Mouse (Mus musculus) adrenal gland, postnatal 4 days (tissue): Measurements from ENCODE around the gene Snap29. TPM values are rescaled to one million over a fixed set of nuclear protein-coding genes. Genes with fewer than 3 reads are reported as not detected.

ENCODE experiments used
- DNase-seq, 2 experiments: peaks; one replicate each; pipeline ENCODE4 v3.0.0; 2021 to 2022; ENCODE audit warnings: low spot score in 2 of 2, mixed read lengths in 2 of 2
- total RNA-seq, 2 experiments: library from RNA; stranded (reverse); gene quantifications; 2 replicates each; pipeline ENCODE4 v1.2.3; 2021

The Snap29 gene
- total RNA-seq, 2 experiments from 2014 or later = 22.9 TPM

DNA sequence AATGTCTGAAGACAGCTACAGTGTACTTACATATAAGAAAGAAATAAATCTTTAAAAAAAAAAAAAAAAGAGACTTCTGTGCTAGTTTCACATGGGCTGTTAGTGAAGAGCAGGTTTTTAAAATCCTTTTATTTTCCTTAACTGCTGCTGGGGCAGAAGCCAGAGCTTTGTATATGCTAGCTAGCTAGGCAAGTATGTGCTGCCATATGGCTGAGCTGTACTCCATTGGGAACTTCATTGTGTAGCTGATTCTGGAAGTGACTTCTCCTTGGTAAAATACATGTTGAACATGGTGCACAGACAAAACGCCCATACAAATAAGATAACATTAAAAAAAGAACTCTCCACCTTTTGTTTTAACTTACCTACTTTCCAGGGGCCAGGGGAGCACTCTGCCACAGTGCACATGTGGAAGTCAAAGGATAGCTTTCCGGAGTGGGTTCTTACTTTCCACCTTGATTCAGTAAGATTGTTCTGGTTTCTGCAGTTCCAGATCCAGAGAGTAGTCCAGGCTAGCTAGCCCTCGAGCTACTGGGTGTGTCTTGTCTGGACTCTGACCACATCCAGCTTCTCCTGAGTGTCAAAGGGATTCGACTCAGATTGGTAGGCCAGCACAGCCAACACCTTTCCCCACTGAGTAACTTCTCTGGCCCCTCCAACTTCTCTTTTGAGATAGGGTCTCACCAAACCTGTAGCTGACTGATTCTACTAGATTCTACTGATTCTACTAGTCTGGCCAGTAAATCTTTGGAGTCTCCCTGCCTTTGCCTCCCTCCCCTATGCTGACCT is 61.3 kb downstream of the Snap29 start:
- no peak for DNase-seq

GRCm38 (mm10) chr16:17472498-17472897 is 66.7 kb downstream of the Snap29 start:
- no peak for DNase-seq

GRCm38 (mm10) chr16:17474091-17474490 is 68.3 kb downstream of the Snap29 start:
- no peak for DNase-seq

DNA sequence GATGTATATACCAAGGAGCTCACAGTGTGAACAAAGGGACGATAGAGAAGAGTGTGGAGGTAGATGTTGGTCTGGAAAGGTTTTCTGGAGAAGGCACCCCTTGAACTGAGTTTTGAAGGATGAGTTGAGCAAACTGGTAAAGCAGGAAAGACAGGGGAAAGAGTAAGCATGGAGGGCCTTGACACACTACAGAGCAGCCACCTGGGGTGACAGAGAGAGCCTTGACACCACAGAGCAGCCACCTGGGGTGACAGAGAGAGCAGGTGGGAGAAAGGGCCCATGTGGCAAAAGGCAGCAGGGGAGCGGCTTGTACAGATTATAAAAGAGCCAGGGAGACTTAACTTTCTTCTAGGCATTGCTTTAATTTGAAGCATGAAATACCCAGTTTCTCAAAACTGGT is 69.0 kb downstream of the Snap29 start:
- DNase-seq = no peak

GRCm38 (mm10) chr16:17475326-17475725 is 69.5 kb downstream of the Snap29 start:
- no peak for DNase-seq

DNA sequence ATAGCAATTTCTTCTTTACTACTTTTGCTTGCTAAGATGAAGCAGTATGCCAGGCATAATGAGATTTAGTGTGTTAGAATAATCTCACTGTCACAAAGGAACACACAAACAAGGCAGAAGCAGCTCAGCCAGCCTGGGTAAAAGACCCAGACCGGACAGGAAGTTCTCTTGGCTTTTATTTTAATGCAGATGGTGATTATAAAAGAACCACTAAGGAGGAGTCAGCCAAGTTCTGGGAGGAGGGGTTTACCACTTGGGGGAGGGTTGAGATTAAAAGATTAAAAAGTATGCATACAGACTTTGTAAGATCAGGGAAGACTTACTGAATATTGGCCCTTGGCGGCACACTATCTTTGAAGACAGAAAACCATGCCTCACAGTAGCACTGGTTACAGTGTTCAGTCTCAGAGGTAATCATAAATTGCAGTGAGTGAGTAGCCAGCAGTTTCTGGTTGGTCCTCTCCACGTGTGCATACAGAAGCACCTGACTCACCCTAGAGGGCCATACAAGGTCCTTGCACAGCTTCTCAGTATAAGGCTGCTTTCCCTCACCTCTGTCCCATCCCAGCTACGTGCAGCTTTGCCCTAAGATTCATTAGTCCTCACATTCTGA is 72.7 kb downstream of the Snap29 start:
- no peak for DNase-seq

Other genes with a start within 250 kb of the Snap29 start
- gene Ube2l3, start 203.3 kb upstream of the Snap29 start, total RNA-seq = 100 to 1,000 TPM; 200 to 206 TPM
- gene Rimbp3, start 197.4 kb upstream of the Snap29 start, total RNA-seq = under 1 TPM in 1 of 2 experiments, not detected in 1; 0.22 TPM
- 1 to 10 TPM; 5.6 TPM for gene Hic2, start 172.4 kb upstream of the Snap29 start, total RNA-seq
- 10 to 100 TPM; 22.9 to 26.7 TPM for gene Tmem191c, start 129.9 kb upstream of the Snap29 start, total RNA-seq
- gene Serpind1, start 74.6 kb upstream of the Snap29 start, total RNA-seq = 10 to 100 TPM in 1 of 2 experiments, 1 to 10 TPM in 1; 2.2 to 52.1 TPM
- 10 to 100 TPM; 65.0 to 70.9 TPM for gene Pi4ka, start 328 bp downstream of the Snap29 start, total RNA-seq
- 10 to 100 TPM; 32.1 to 35.0 TPM for gene Crkl, start 46.0 kb downstream of the Snap29 start, total RNA-seq
- gene Aifm3, start 83.6 kb downstream of the Snap29 start, total RNA-seq = 1 to 10 TPM; 7.5 to 8.5 TPM
- 10 to 100 TPM; 69.1 to 73.2 TPM for gene Lztr1, start 102.7 kb downstream of the Snap29 start, total RNA-seq
- gene Thap7, start 125.2 kb downstream of the Snap29 start, total RNA-seq = 10 to 100 TPM; 35.6 to 39.7 TPM
- under 1 TPM; 0.31 to 0.65 TPM for gene Lrrc74b, start 155.3 kb downstream of the Snap29 start, total RNA-seq
- under 1 TPM; 0.45 to 0.51 TPM for gene P2rx6, start 155.9 kb downstream of the Snap29 start, total RNA-seq
- gene Slc7a4, start 177.2 kb downstream of the Snap29 start, total RNA-seq = 10 to 100 TPM; 17.9 to 21.9 TPM
- 10 to 100 TPM; 50.2 to 52.4 TPM for gene Smpd4, start 213.4 kb downstream of the Snap29 start, total RNA-seq
- 1 to 10 TPM; 6.2 to 6.5 TPM for gene Ccdc74a, start 240.5 kb downstream of the Snap29 start, total RNA-seq